Mouse (Mus musculus) liver (tissue): ENCODE data around the gene Olfr955.

Experiments used
- DNase-seq: peaks from one replicate; pipeline ENCODE4 v3.0.0-alpha.2; 2020; ENCODE audit warnings: mixed read lengths

Gene Olfr955

DNA sequence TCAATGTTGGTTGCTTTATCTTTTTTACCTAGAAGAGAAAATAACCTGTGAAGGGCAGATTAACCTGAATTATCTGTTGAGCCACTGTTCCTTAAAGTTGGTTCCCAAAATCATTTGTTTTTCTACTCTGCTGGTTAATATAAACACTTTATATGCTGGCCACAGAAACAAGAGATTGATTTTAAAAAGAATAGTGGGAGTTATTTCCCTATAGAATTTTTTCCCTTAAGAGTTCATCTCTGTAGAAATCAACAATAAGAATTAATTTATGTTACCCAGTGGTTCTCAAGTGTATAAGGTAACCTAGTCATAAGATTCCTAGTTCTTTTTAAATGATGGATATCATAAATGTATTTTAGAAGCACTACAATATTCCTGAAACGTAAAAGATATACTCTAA is at the start of gene Olfr955:
Gene Olfr955 (minus strand): TSS at position 101 of the 400 bp plus-strand sequence.
- DNase-seq: no peak

DNA sequence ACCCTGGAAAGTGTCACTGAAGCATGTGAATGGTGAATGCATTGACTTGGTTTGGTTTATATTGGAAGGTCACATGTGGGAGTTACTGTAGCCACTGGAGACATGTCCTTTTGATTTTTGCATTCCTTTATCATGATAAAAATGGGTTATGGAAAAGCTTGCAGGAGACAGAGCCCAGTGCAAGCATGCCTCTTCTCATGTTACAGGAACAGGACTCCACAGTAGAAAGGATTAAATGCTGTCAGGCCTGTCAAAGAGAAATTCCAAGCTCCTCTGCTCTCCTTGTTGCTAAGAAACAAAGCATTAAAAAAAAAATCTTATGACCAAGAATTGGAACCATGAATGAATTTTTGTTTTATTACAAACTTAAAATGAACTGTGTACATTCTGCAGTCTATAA is 46.9 kb upstream of the Olfr955 start:
- DNase-seq: no peak

DNA sequence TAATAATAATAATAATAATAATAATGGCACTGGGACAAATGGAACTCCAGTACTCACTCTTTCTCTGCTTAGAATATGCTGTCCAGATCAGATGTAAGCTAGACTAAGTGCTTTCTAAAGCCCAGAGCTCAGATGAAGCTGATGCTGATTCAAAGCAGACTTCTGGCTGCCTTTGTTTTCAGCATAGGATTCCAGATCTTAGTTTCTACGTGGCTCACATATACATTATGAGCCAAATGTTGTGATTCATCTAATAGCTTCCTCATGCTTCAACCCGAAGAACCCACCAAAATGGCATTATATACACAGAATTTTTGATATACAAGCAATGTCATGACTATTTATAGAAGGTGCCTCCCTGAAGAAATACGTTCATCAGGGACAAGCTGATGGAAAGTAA is 43.8 kb upstream of the Olfr955 start, which contains the start of gene Olfr957:
Gene Olfr957 (minus strand): TSS at position 279 of the 400 bp plus-strand sequence.
- DNase-seq: no peak

DNA sequence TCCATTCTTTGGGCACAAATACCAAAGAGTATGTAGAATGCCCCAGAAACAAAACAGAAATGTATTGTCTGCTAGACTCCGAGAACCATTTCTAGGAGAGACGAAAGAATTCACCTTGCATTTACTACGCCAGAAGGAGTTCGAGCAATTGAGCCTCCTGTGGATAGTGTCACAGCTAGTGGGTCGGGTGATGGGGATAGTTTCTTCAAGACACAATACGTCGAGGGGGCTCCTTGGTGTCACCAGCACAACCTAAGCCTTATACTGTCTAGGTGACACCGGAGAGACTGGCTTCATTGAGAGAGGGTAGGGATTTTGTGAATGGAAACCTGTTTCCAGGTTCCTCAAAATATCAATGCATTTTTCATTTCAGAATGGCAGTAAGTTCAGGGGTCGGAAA is 37.7 kb upstream of the Olfr955 start:
- DNase-seq: no peak

DNA sequence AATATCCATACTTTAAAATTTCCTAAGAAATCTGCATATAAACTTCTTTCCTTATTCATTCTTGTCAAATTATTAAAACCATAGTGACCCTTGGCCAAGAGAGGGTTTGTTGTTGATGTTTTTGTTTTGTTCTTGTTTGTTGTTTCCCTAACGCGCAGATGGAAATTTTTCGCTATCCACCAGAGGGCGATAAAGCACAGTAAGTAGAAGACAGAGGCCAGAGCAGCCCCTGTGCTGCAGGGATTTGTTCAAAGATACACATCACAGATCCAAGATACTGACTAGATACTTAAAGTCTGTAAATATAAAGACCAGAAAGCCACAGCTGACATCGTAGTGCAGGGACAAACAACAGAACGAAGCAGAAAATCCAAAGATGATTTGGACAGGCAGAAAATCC is 37.3 kb upstream of the Olfr955 start:
- DNase-seq: peak; percentile 6

DNA sequence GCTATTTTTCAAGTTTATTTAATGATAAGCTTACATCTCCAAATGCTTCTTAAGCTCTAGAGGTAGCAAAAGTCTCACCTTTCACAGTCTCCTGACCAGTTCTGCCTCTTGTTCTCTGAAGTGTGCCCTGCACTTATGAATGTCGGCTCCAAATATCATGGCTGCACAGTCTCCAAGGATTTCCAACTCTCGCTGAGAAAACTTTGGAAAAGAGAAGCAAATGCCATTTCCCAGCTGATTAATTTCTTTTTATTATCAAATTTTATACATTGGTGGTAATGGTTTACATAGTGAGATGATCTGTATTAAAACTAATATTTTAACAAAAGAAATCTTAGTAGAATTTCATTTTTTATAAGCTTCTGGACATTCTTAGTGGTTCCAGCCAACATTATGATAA is 22.2 kb upstream of the Olfr955 start, which contains the start of gene Olfr44:
Gene Olfr44 (minus strand): TSS at position 101 of the 400 bp plus-strand sequence.
- DNase-seq: no peak

DNA sequence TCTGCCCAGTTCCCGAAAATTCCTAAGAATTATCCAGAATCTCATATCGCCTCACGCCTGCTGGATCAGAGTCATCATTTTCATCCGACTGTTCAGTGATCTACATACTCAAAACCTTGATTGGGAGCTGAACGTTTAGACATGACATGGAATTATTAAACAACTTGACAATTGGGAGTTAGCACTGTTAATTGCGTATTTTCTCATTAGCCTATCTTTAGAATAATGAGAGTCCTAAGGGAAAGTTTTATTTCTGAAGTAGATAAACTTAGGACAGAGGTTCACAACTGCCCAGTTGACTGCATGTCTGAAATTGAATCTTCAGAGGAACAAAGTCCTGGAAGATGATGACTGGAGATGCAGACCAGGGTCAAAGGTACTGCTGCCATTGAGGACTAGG is 15.3 kb downstream of the Olfr955 start, which contains the start of gene Olfr954:
Gene Olfr954 (plus strand): TSS at position 301 of the 400 bp plus-strand sequence.
- DNase-seq: no peak

DNA sequence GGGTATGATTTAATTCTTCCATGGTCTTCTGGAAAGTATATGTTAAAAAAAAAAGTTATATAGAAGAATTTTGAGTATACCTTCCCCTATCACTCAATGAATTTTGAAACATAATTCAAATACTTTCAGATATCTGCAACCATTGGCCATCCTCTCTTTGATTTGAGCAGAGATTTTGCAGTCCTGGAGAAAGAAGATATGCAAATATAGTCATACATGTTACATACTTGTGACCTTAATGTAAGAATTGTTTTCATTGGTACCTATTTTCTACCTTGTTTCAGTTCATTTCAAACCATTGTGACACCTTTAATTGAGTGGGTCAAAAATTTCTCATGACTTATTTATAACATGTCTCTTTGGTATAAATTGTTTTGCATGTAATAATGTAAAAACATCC is 44.7 kb downstream of the Olfr955 start, which contains the start of gene Olfr952:
Gene Olfr952 (minus strand): TSS at position 101 of the 400 bp plus-strand sequence.
- no peak for DNase-seq
